Mouse (Mus musculus): ENCODE measurements around the gene Tbc1d4.

DNA sequence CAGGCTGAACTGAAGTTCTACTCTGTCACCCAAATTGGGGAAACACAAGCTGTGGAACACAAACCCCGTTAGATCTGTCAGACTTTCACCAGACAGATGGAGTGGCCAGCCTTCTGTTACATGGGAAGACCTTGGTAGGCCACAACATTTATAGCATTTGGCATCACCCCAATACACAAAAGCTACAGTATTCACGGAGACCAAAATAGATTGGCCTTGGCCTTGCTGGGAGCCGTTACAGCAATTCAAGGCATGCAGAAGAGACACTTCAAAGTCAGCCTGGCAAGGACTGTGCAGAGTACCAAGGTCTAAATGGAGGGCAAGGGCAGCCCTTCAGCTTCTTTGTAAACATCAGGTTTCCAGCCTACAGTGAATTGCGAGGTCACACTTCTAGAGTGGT lies 125.8 kb downstream of the Tbc1d4 start:
- TF ChIP-seq POLR2A (IDR thresholded peaks at IDR 0.05; ENCODE audit: insufficient read depth, low read length): no peak
- no peak for TF ChIP-seq CTCF (IDR thresholded peaks at IDR 0.05; ENCODE audit: low read depth, low read length)

Data from ES-Bruce4 (cell line).